Comparison of ENCODE assay signal across 28 mouse cellular contexts in the genomic region with DNA sequence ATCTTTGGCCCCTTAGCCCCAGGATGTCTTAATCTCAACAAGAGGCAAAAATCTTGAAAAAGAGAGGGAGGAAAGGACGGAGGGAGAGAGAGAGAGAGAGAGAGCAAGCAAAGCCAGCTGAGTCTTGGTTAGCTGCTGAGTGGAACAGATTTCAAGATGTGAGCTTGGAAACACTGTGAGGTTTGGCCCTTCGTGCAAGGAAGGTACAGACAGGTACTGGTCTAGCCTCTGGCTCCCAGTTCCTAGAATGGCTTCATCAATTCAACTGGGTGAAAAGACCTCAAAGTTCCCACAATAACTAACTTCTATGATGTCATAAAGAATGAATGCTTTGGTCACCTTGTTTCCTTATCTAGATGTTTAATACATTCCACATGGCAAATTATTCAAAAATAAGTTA.
"Had no signal": no experiment of that assay in that cellular context is flagged by ENCODE, and none has a peak within 500 bp of the region (broad histone marks: within the 10 kb centered on the region; RNA-seq: fewer than 3 reads in every experiment).

No protein-coding gene starts in this region.

- H3K36me3 ChIP-seq: hindbrain, embryonic 15.5 days; liver, embryonic 13.5 days had no signal

- H3K4me3 ChIP-seq: gastrocnemius, adult 2 months; heart, embryonic 10.5 days; heart, embryonic 13.5 days; heart, embryonic 15.5 days; hindbrain, embryonic 10.5 days; hindbrain, embryonic 13.5 days; hindbrain, embryonic 15.5 days; intestine, embryonic 15.5 days; layer of hippocampus, adult 2 months; left cerebral cortex, adult 2 months; limb, embryonic 10.5 days; limb, embryonic 12.5 days; liver, embryonic 13.5 days had no signal

- H3K4me2 ChIP-seq: heart, embryonic 13.5 days; heart, embryonic 15.5 days; hindbrain, embryonic 13.5 days; hindbrain, embryonic 15.5 days; intestine, embryonic 15.5 days; limb, embryonic 12.5 days; liver, embryonic 11.5 days; liver, embryonic 13.5 days had no signal

- H3K9me3 ChIP-seq: heart, embryonic 10.5 days; heart, embryonic 13.5 days; heart, embryonic 15.5 days; hindbrain, embryonic 10.5 days; hindbrain, embryonic 13.5 days; hindbrain, embryonic 15.5 days; intestine, embryonic 15.5 days; limb, embryonic 10.5 days; limb, embryonic 12.5 days; liver, embryonic 13.5 days had no signal

- H3K27ac ChIP-seq: gastrocnemius, adult 2 months; heart, embryonic 10.5 days; heart, embryonic 13.5 days; heart, embryonic 15.5 days; hindbrain, embryonic 10.5 days; hindbrain, embryonic 13.5 days; hindbrain, embryonic 15.5 days; hindbrain, postnatal 0 days; intestine, embryonic 15.5 days; layer of hippocampus, adult 2 months; left cerebral cortex, adult 2 months; limb, embryonic 10.5 days; limb, embryonic 12.5 days; liver, embryonic 13.5 days had no signal

- H3K4me1 ChIP-seq: heart, embryonic 15.5 days; hindbrain, embryonic 13.5 days; intestine, embryonic 15.5 days; limb, embryonic 12.5 days had no signal

- ATAC-seq: hindbrain, postnatal 0 days; inflammation-experienced regulatory T-cells, adult 6 months; intestine, embryonic 15.5 days; intestine, postnatal 0 days had no signal

- H3K27me3 ChIP-seq: heart, embryonic 13.5 days; heart, embryonic 15.5 days; hindbrain, embryonic 13.5 days; hindbrain, embryonic 15.5 days; intestine, embryonic 15.5 days; limb, embryonic 12.5 days; liver, embryonic 13.5 days had no signal

- H3K9ac ChIP-seq: heart, embryonic 13.5 days; heart, embryonic 15.5 days; hindbrain, embryonic 13.5 days; hindbrain, embryonic 15.5 days; intestine, embryonic 15.5 days; limb, embryonic 12.5 days; liver, embryonic 13.5 days had no signal

- DNase-seq: gastrocnemius, adult 2 months; gastrocnemius, postnatal 10 days; gastrocnemius, postnatal 25 days; heart, adult 18-20 months; heart, postnatal 14 days; heart, postnatal 36 days; kidney, adult 18-20 months; kidney, adult 8-10 months; kidney, postnatal 10 days; kidney, postnatal 25 days; kidney, postnatal 4 days; liver; liver, embryonic 13.5 days had no signal
